Comparison of ENCODE assay signal across 8 mouse cellular contexts in genomic region chr11:97415330-97415711, GRCm38 (mm10). TPM values are rescaled to one million over a fixed set of nuclear protein-coding genes. Genes with fewer than 3 reads are reported as not detected.
DNase-seq lines count a peak whose midpoint lies in the region; ATAC-seq and TF ChIP-seq lines count a peak whose summit lies in the region.

Arhgap23 (plus strand) TSS chr11:97415533.

- peak within 1 kb of the TSS; percentile 93 for H3K4me2 ChIP-seq in intestine, postnatal 0 days (replicated peaks; ENCODE audit: low read depth)
- peak within 1 kb of the TSS; percentile 100 for H3K4me2 ChIP-seq in liver, embryonic 13.5 days

- H3K4me3 ChIP-seq in intestine, postnatal 0 days (ENCODE audit: low read depth, low read length), result peak within 1 kb of the TSS; percentile 81
- peak within 1 kb of the TSS; percentile 86 for H3K4me3 ChIP-seq in liver, embryonic 13.5 days (replicated peaks)

- H3K9ac ChIP-seq in intestine, postnatal 0 days (ENCODE audit: low read depth, low read length), result peak within 1 kb of the TSS; percentile 79
- peak within 1 kb of the TSS; percentile 91 for H3K9ac ChIP-seq in liver, embryonic 13.5 days

- H3K4me1 ChIP-seq in intestine, postnatal 0 days (replicated peaks; ENCODE audit: control insufficient read depth, insufficient read depth, low read length), result no peaks in the 10 kb centered on the region; the same call in 1 of the 2 replicates
- H3K4me1 ChIP-seq in liver, embryonic 13.5 days (replicated peaks), result peaks cover 62% of the 10 kb centered on the region

- DNase-seq in right cerebral cortex, postnatal 14 days, result peak; percentile 51
- no peak for DNase-seq in right cerebral cortex, postnatal 36 days (ENCODE audit: low spot score in 2 of 2)
- DNase-seq in liver, embryonic 13.5 days, result peak; percentile 38
- DNase-seq in neural tube, embryonic 10.5 days (ENCODE audit: extremely low spot score, low spot score), result peak; percentile 87
- DNase-seq in cerebellum, adult 9-10 months, result no peak

- under 1% methylated on average over 29 of the region's 29 CpGs for WGBS in intestine, postnatal 0 days
- 1% methylated on average over 29 of the region's 29 CpGs for WGBS in liver, embryonic 13.5 days (ENCODE audit: insufficient replicate concordance)

- no peaks in the 10 kb centered on the region for H3K27me3 ChIP-seq in intestine, postnatal 0 days (replicated peaks; ENCODE audit: control insufficient read depth, insufficient read depth, low read length)
- H3K27me3 ChIP-seq in liver, embryonic 13.5 days, result no peaks in the 10 kb centered on the region

- no peak for TF ChIP-seq CTCF in intestine, postnatal 0 days (IDR thresholded peaks at IDR 0.05; ENCODE audit: low read depth)

- peak; percentile 64 for ATAC-seq in common myeloid progenitor, adult 5-6 weeks (replicated peaks; ENCODE audit: low read depth, poor library complexity, severe bottlenecking)
- peak; percentile 58 for ATAC-seq in granulocyte monocyte progenitor cell, adult 5-6 weeks (replicated peaks; ENCODE audit: poor library complexity, severe bottlenecking)
- peak; percentile 78 for ATAC-seq in intestine, postnatal 0 days
- ATAC-seq in liver, embryonic 13.5 days (ENCODE audit: low read depth), result peak; percentile 85

- H3K27ac ChIP-seq in intestine, postnatal 0 days (ENCODE audit: low read depth, low read length), result peak within 1 kb of the TSS; percentile 58
- H3K27ac ChIP-seq in liver, embryonic 13.5 days, result peak within 1 kb of the TSS; percentile 84

- no peaks in the 10 kb centered on the region for H3K9me3 ChIP-seq in intestine, postnatal 0 days (ENCODE audit: control insufficient read depth)
- no peaks in the 10 kb centered on the region for H3K9me3 ChIP-seq in liver, embryonic 13.5 days (replicated peaks)

- no peaks in the 10 kb centered on the region for H3K36me3 ChIP-seq in intestine, postnatal 0 days (ENCODE audit: control insufficient read depth, insufficient read depth)
- no peaks in the 10 kb centered on the region for H3K36me3 ChIP-seq in liver, embryonic 13.5 days

RNA-seq across cellular contexts. Expression of gene Arhgap23, which starts in this region (rescaled TPM):
- 6.2 and 9.6 TPM in 2 replicates for total RNA-seq in common myeloid progenitor, adult 5-6 weeks (2017)
- total RNA-seq in granulocyte monocyte progenitor cell, adult 5-6 weeks (2014; fragmentation: Nextera tagmentation), result 9.7 and 13.0 TPM in 2 replicates
- 3.4 and 4.0 TPM in 2 replicates for total RNA-seq in granulocyte monocyte progenitor cell, adult 5-6 weeks (2017)
- 3.5 and 4.6 TPM in 2 replicates for polyA plus RNA-seq in intestine, postnatal 0 days (2015; fragmentation: Nextera tagmentation; extraction: Ambion mirVana)
- polyA plus RNA-seq in liver, embryonic 13.5 days (2015; fragmentation: Nextera tagmentation; extraction: Ambion mirVana), result 6.2 and 6.8 TPM in 2 replicates

Comparison
In these comparisons a context has a peak if more than half of its experiments do, and no peak if none do; other contexts are left out.
1. DNase-seq: peak in right cerebral cortex, postnatal 14 days (single experiment), liver, embryonic 13.5 days (single experiment) and neural tube, embryonic 10.5 days (single experiment); none in right cerebral cortex, postnatal 36 days (0 of 2) and cerebellum, adult 9-10 months (single experiment).
2. Peak in every context shown above with its lines, with median percentiles within 50 percentile points of each other: ATAC-seq.